Mouse (Mus musculus): Measurements from ENCODE around the gene Gpr108. TPM values are rescaled to one million over a fixed set of nuclear protein-coding genes. Genes with fewer than 3 reads are reported as not detected.
A peak's percentile ranks its signal among the peaks of the same experiment; 100 is the strongest.

Gpr108 gene
- 34.9 and 37.0 TPM in 2 replicates for polyA plus RNA-seq (2015; fragmentation: Nextera tagmentation; extraction: Ambion mirVana)

GRCm38 (mm10) chr17:57248201-57248699 is at the start of gene Gpr108:
Gpr108 (minus strand) TSS chr17:57248446.
- H3K36me3 ChIP-seq (ENCODE audit: control insufficient read depth, insufficient read depth, low read length) = peaks cover 4% of the 10 kb centered on the region
- peak; percentile 65 for ATAC-seq
- no peaks in the 10 kb centered on the region for H3K9me3 ChIP-seq (ENCODE audit: control insufficient read depth, low read length)
- H3K27ac ChIP-seq (ENCODE audit: low read length) = peak within 1 kb of the TSS; percentile 92
- H3K4me1 ChIP-seq (ENCODE audit: control insufficient read depth, insufficient read depth, low read length) = peaks cover 21% of the 10 kb centered on the region
- WGBS = 1% methylated on average over 12 of the region's 12 CpGs
- H3K4me3 ChIP-seq (ENCODE audit: low read length) = peak within 1 kb of the TSS; percentile 88
- H3K27me3 ChIP-seq (replicated peaks; ENCODE audit: control insufficient read depth, insufficient read depth, low read length) = no peaks in the 10 kb centered on the region
- H3K9ac ChIP-seq (ENCODE audit: low read depth, low read length) = peak within 1 kb of the TSS; percentile 95
- peak within 1 kb of the TSS; percentile 94 for H3K4me2 ChIP-seq (ENCODE audit: low read depth, low read length)

GRCm38 (mm10) chr17:57297040-57297439 is 48.8 kb upstream of the Gpr108 start:
- H3K36me3 ChIP-seq (ENCODE audit: control insufficient read depth, insufficient read depth, low read length) = no peaks in the 10 kb centered on the region
- ATAC-seq = no peak
- WGBS = 80% methylated on average over 12 of the region's 12 CpGs

GRCm38 (mm10) chr17:57295935-57296334 is 47.7 kb upstream of the Gpr108 start:
- no peak overlapping the region for H3K4me3 ChIP-seq (ENCODE audit: low read length)
- no peaks in the 10 kb centered on the region for H3K36me3 ChIP-seq (ENCODE audit: control insufficient read depth, insufficient read depth, low read length)
- no peak for ATAC-seq

More at GRCm38 (mm10) chr17:57297040-57297439, 48.8 kb upstream of the Gpr108 start:
- Histone ChIP-seq H3K9me3 (ENCODE audit: control insufficient read depth, low read length) (no peaks in the 10 kb centered on the region), H3K4me3 (ENCODE audit: low read length) (no peak overlapping the region), H3K4me1 (ENCODE audit: control insufficient read depth, insufficient read depth, low read length) (no peaks in the 10 kb centered on the region), H3K9ac (ENCODE audit: low read depth, low read length) (no peak overlapping the region), H3K4me2 (ENCODE audit: low read depth, low read length) (no peak overlapping the region), H3K27me3 (replicated peaks; ENCODE audit: control insufficient read depth, insufficient read depth, low read length) (no peaks in the 10 kb centered on the region), H3K27ac (ENCODE audit: low read length) (no peak overlapping the region)

GRCm38 (mm10) chr17:57292968-57293367 is 44.7 kb upstream of the Gpr108 start:
- Histone ChIP-seq H3K9ac (ENCODE audit: low read depth, low read length) (no peak overlapping the region), H3K36me3 (ENCODE audit: control insufficient read depth, insufficient read depth, low read length) (no peaks in the 10 kb centered on the region), H3K27ac (ENCODE audit: low read length) (no peak overlapping the region), H3K4me2 (ENCODE audit: low read depth, low read length) (no peak overlapping the region), H3K27me3 (replicated peaks; ENCODE audit: control insufficient read depth, insufficient read depth, low read length) (no peaks in the 10 kb centered on the region), H3K4me1 (ENCODE audit: control insufficient read depth, insufficient read depth, low read length) (no peaks in the 10 kb centered on the region), H3K9me3 (ENCODE audit: control insufficient read depth, low read length) (no peaks in the 10 kb centered on the region), H3K4me3 (ENCODE audit: low read length) (no peak overlapping the region)
- no peak for ATAC-seq
- 95% methylated on average over 9 of the region's 9 CpGs for WGBS

More at GRCm38 (mm10) chr17:57295935-57296334, 47.7 kb upstream of the Gpr108 start:
- 88% methylated on average over 9 of the region's 9 CpGs for WGBS
- Histone ChIP-seq H3K9ac (ENCODE audit: low read depth, low read length) (no peak overlapping the region), H3K9me3 (ENCODE audit: control insufficient read depth, low read length) (no peaks in the 10 kb centered on the region), H3K4me2 (ENCODE audit: low read depth, low read length) (no peak overlapping the region), H3K27me3 (replicated peaks; ENCODE audit: control insufficient read depth, insufficient read depth, low read length) (no peaks in the 10 kb centered on the region), H3K4me1 (ENCODE audit: control insufficient read depth, insufficient read depth, low read length) (no peaks in the 10 kb centered on the region), H3K27ac (ENCODE audit: low read length) (no peak overlapping the region)

- 88% methylated on average over 2 of the region's 2 CpGs for WGBS
- H3K4me1 ChIP-seq (ENCODE audit: control insufficient read depth, insufficient read depth, low read length) = no peaks in the 10 kb centered on the region
- no peak overlapping the region for H3K4me3 ChIP-seq (ENCODE audit: low read length)
- no peaks in the 10 kb centered on the region for H3K27me3 ChIP-seq (replicated peaks; ENCODE audit: control insufficient read depth, insufficient read depth, low read length)
- H3K9ac ChIP-seq (ENCODE audit: low read depth, low read length) = no peak overlapping the region
- no peak for ATAC-seq
- no peaks in the 10 kb centered on the region for H3K9me3 ChIP-seq (ENCODE audit: control insufficient read depth, low read length)
- no peaks in the 10 kb centered on the region for H3K36me3 ChIP-seq (ENCODE audit: control insufficient read depth, insufficient read depth, low read length)
- no peak overlapping the region for H3K27ac ChIP-seq (ENCODE audit: low read length)
- no peak overlapping the region for H3K4me2 ChIP-seq (ENCODE audit: low read depth, low read length)
These were observed 44.1 kb upstream of the Gpr108 start for GRCm38 (mm10) chr17:57292302-57292701.

- no peak overlapping the region for H3K4me3 ChIP-seq (ENCODE audit: low read length)
- no peaks in the 10 kb centered on the region for H3K4me1 ChIP-seq (ENCODE audit: control insufficient read depth, insufficient read depth, low read length)
- no peak overlapping the region for H3K27ac ChIP-seq (ENCODE audit: low read length)
- H3K27me3 ChIP-seq (replicated peaks; ENCODE audit: control insufficient read depth, insufficient read depth, low read length) = no peaks in the 10 kb centered on the region
- WGBS = 88% methylated on average over 7 of the region's 7 CpGs
- H3K9me3 ChIP-seq (ENCODE audit: control insufficient read depth, low read length) = no peaks in the 10 kb centered on the region
- no peak for ATAC-seq
- H3K4me2 ChIP-seq (ENCODE audit: low read depth, low read length) = no peak overlapping the region
- no peak overlapping the region for H3K9ac ChIP-seq (ENCODE audit: low read depth, low read length)
- H3K36me3 ChIP-seq (ENCODE audit: control insufficient read depth, insufficient read depth, low read length) = no peaks in the 10 kb centered on the region
These were observed 42.4 kb upstream of the Gpr108 start for GRCm38 (mm10) chr17:57290671-57291055.

GRCm38 (mm10) chr17:57290001-57290670 is 41.9 kb upstream of the Gpr108 start:
- Histone ChIP-seq H3K4me3 (ENCODE audit: low read length) (no peak overlapping the region), H3K4me1 (ENCODE audit: control insufficient read depth, insufficient read depth, low read length) (no peaks in the 10 kb centered on the region), H3K36me3 (ENCODE audit: control insufficient read depth, insufficient read depth, low read length) (no peaks in the 10 kb centered on the region), H3K27ac (ENCODE audit: low read length) (no peak overlapping the region), H3K4me2 (ENCODE audit: low read depth, low read length) (no peak overlapping the region), H3K9me3 (ENCODE audit: control insufficient read depth, low read length) (no peaks in the 10 kb centered on the region), H3K27me3 (replicated peaks; ENCODE audit: control insufficient read depth, insufficient read depth, low read length) (no peaks in the 10 kb centered on the region), H3K9ac (ENCODE audit: low read depth, low read length) (no peak overlapping the region)
- WGBS = 83% methylated on average over 9 of the region's 9 CpGs
- no peak for ATAC-seq

- 80% methylated on average over 5 of the region's 5 CpGs for WGBS
- no peaks in the 10 kb centered on the region for H3K4me1 ChIP-seq (ENCODE audit: control insufficient read depth, insufficient read depth, low read length)
These were observed 41.0 kb upstream of the Gpr108 start for GRCm38 (mm10) chr17:57289252-57289651.

GRCm38 (mm10) chr17:57286718-57287355 is 38.6 kb upstream of the Gpr108 start:
- Histone ChIP-seq H3K27ac (ENCODE audit: low read length) (no peak overlapping the region), H3K27me3 (replicated peaks; ENCODE audit: control insufficient read depth, insufficient read depth, low read length) (no peaks in the 10 kb centered on the region), H3K9ac (ENCODE audit: low read depth, low read length) (no peak overlapping the region), H3K4me3 (ENCODE audit: low read length) (no peak overlapping the region), H3K4me2 (ENCODE audit: low read depth, low read length) (no peak overlapping the region), H3K4me1 (ENCODE audit: control insufficient read depth, insufficient read depth, low read length) (no peaks in the 10 kb centered on the region), H3K9me3 (ENCODE audit: control insufficient read depth, low read length) (no peaks in the 10 kb centered on the region), H3K36me3 (ENCODE audit: control insufficient read depth, insufficient read depth, low read length) (no peaks in the 10 kb centered on the region)
- ATAC-seq = no peak
- 59% methylated on average over 8 of the region's 8 CpGs for WGBS

More at GRCm38 (mm10) chr17:57289252-57289651, 41.0 kb upstream of the Gpr108 start:
- H3K27me3 ChIP-seq (replicated peaks; ENCODE audit: control insufficient read depth, insufficient read depth, low read length) = no peaks in the 10 kb centered on the region
- no peak overlapping the region for H3K27ac ChIP-seq (ENCODE audit: low read length)
- no peak overlapping the region for H3K4me2 ChIP-seq (ENCODE audit: low read depth, low read length)
- no peak for ATAC-seq
- no peak overlapping the region for H3K4me3 ChIP-seq (ENCODE audit: low read length)
- H3K36me3 ChIP-seq (ENCODE audit: control insufficient read depth, insufficient read depth, low read length) = no peaks in the 10 kb centered on the region
- no peaks in the 10 kb centered on the region for H3K9me3 ChIP-seq (ENCODE audit: control insufficient read depth, low read length)
- H3K9ac ChIP-seq (ENCODE audit: low read depth, low read length) = no peak overlapping the region
